Mouse (Mus musculus): ENCODE results near the gene Ckb. TPM values are rescaled to one million over a fixed set of nuclear protein-coding genes. Genes with fewer than 3 reads are reported as not detected.

Ckb gene
- total and polyA plus RNA-seq, 3 experiments = 0.11 TPM; not detected in 2

DNA sequence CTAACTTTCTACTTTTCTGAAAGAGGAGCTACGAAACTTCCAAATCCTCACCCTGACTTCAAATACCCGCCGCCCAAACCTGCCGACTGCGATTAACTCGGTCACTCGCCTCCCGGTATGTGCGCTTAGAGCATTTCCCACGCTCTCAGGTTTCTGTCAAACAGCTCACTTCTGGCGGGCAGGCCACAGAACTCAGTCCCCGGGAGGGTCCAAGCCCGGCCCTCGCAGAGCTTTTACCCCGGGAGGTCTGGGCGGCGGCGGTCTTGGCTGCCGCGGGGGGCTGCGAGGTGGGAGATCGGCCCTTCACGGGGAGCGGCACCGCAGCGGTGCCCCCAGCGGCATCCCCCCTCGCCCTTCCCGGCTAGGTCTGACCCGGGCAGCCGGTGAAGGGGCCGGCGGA, 40.3 kb upstream of the Ckb start:
- no peak for ATAC-seq (ENCODE audit: extremely low read depth, insufficient number of reproducible peaks, low FRiP score, poor library complexity, severe bottlenecking)
- DNase-seq (ENCODE audit: low spot score) = peak; percentile 68

GRCm38 (mm10) chr12:111710091-111710490, 38.0 kb upstream of the Ckb start:
- ATAC-seq (ENCODE audit: extremely low read depth, insufficient number of reproducible peaks, low FRiP score, poor library complexity, severe bottlenecking) (no peak), DNase-seq (ENCODE audit: low spot score) (no peak)
- H3K36me3 ChIP-seq (replicated peaks) = peaks cover 73% of the 10 kb centered on the region
- TF ChIP-seq POLR2AphosphoS5 (IDR thresholded peaks at IDR 0.05; ENCODE audit: insufficient replicate concordance, low read depth, low read length) (no peak), TAL1 (conservative IDR thresholded peaks at IDR 0.05; ENCODE audit: low read depth, low read length) (no peak), GATA1 (IDR thresholded peaks at IDR 0.05; ENCODE audit: borderline replicate concordance, low read length) (no peak), GATA2 (IDR thresholded peaks at IDR 0.05; ENCODE audit: borderline replicate concordance, low read depth, low read length) (no peak), CTCF (IDR thresholded peaks at IDR 0.05; ENCODE audit: low read depth, low read length) (no peak)
- H3K4me3 ChIP-seq (ENCODE audit: low read depth, low read length) = no peak overlapping the region
- H3K9me3 ChIP-seq (replicated peaks) = no peaks in the 10 kb centered on the region
- peaks cover 2% of the 10 kb centered on the region; the same call in 1 of the 2 replicates for H3K27me3 ChIP-seq (ENCODE audit: insufficient read depth, low read length)
- H3K4me1 ChIP-seq (ENCODE audit: insufficient read depth, low read depth, low read length) = peaks cover 41% of the 10 kb centered on the region

More for the DNA sequence above, 40.3 kb upstream of the Ckb start:
- no peaks in the 10 kb centered on the region for H3K27me3 ChIP-seq (ENCODE audit: insufficient read depth, low read length)
- peaks cover 64% of the 10 kb centered on the region for H3K36me3 ChIP-seq (replicated peaks)
- peak overlapping the region; percentile 85 for H3K4me3 ChIP-seq (ENCODE audit: low read depth, low read length)
- H3K9me3 ChIP-seq (replicated peaks) = 0 out of 2 replicates have a peak, but pooled peaks cover 3% of the 10 kb centered on the region
- TF ChIP-seq GATA1 (IDR thresholded peaks at IDR 0.05; ENCODE audit: borderline replicate concordance, low read length) = no peak
- no peak for TF ChIP-seq CTCF (IDR thresholded peaks at IDR 0.05; ENCODE audit: low read depth, low read length)
- no peak for TF ChIP-seq POLR2AphosphoS5 (IDR thresholded peaks at IDR 0.05; ENCODE audit: insufficient replicate concordance, low read depth, low read length)
- TF ChIP-seq GATA2 (IDR thresholded peaks at IDR 0.05; ENCODE audit: borderline replicate concordance, low read depth, low read length) = no peak
- no peak for TF ChIP-seq TAL1 (conservative IDR thresholded peaks at IDR 0.05; ENCODE audit: low read depth, low read length)
- peaks cover 47% of the 10 kb centered on the region for H3K4me1 ChIP-seq (ENCODE audit: insufficient read depth, low read depth, low read length)

- Histone ChIP-seq H3K9me3 (replicated peaks) (no peaks in the 10 kb centered on the region), H3K27me3 (ENCODE audit: insufficient read depth, low read length) (peaks cover 17% of the 10 kb centered on the region), H3K4me3 (ENCODE audit: low read depth, low read length) (no peak overlapping the region), H3K4me1 (ENCODE audit: insufficient read depth, low read depth, low read length) (peaks cover 28% of the 10 kb centered on the region), H3K36me3 (replicated peaks) (peaks cover 67% of the 10 kb centered on the region)
- no peak for ATAC-seq (ENCODE audit: extremely low read depth, insufficient number of reproducible peaks, low FRiP score, poor library complexity, severe bottlenecking)
- TF ChIP-seq GATA2 (IDR thresholded peaks at IDR 0.05; ENCODE audit: borderline replicate concordance, low read depth, low read length) = no peak
- TF ChIP-seq TAL1 (conservative IDR thresholded peaks at IDR 0.05; ENCODE audit: low read depth, low read length) = no peak
- TF ChIP-seq POLR2AphosphoS5 (IDR thresholded peaks at IDR 0.05; ENCODE audit: insufficient replicate concordance, low read depth, low read length) = no peak
- no peak for TF ChIP-seq GATA1 (IDR thresholded peaks at IDR 0.05; ENCODE audit: borderline replicate concordance, low read length)
- TF ChIP-seq CTCF (IDR thresholded peaks at IDR 0.05; ENCODE audit: low read depth, low read length) = no peak
- no peak for DNase-seq (ENCODE audit: low spot score)
These were observed 36.0 kb upstream of the Ckb start for GRCm38 (mm10) chr12:111708181-111708580.

DNA sequence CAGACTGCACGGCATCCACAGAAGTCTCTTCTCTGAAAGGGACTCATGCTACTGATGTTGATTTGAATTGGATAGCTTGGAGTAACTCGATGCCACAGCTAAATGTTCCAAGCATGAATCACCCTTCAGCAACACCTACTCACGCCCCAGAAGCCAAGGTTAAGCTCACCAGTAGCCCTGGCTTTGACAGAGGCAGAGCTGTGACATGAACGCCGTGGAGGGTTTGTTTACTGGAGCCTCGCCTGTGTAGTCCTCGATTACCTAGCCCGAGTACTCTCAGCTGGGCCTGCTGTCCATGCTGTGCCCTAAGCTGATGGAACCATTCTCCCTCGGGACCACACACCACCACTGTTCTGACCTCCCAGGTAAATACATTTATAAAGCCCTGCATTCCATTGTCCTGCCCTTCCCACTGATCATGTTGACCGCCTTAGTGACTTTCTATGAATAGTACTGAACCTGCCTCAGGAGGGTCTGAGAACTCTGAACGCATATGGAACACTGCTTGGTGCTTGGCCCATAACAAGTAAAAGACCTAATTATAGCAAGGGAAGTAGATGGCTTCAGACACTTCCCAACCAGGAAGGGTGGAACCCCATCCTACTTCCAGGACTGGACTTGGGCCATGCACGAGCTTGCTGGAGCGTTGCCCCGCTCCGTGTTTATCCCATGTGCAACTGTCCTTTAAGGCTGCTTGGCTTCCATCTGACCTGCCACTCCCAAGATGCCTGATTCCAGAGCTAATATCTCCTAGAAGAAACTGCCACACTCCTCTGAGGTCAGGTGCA, 33.2 kb upstream of the Ckb start:
- DNase-seq (ENCODE audit: low spot score) (no peak), ATAC-seq (ENCODE audit: extremely low read depth, insufficient number of reproducible peaks, low FRiP score, poor library complexity, severe bottlenecking) (no peak)
- Histone ChIP-seq H3K36me3 (replicated peaks) (peaks cover 52% of the 10 kb centered on the region), H3K27me3 (ENCODE audit: insufficient read depth, low read length) (peaks cover 30% of the 10 kb centered on the region), H3K4me1 (ENCODE audit: insufficient read depth, low read depth, low read length) (peaks cover 10% of the 10 kb centered on the region), H3K4me3 (ENCODE audit: low read depth, low read length) (no peak overlapping the region), H3K9me3 (replicated peaks) (no peaks in the 10 kb centered on the region)
- TF ChIP-seq POLR2AphosphoS5 (IDR thresholded peaks at IDR 0.05; ENCODE audit: insufficient replicate concordance, low read depth, low read length) (no peak), CTCF (IDR thresholded peaks at IDR 0.05; ENCODE audit: low read depth, low read length) (no peak; the same call in 1 of the 2 replicates), GATA2 (IDR thresholded peaks at IDR 0.05; ENCODE audit: borderline replicate concordance, low read depth, low read length) (no peak), TAL1 (conservative IDR thresholded peaks at IDR 0.05; ENCODE audit: low read depth, low read length) (no peak), GATA1 (IDR thresholded peaks at IDR 0.05; ENCODE audit: borderline replicate concordance, low read length) (no peak)

DNA sequence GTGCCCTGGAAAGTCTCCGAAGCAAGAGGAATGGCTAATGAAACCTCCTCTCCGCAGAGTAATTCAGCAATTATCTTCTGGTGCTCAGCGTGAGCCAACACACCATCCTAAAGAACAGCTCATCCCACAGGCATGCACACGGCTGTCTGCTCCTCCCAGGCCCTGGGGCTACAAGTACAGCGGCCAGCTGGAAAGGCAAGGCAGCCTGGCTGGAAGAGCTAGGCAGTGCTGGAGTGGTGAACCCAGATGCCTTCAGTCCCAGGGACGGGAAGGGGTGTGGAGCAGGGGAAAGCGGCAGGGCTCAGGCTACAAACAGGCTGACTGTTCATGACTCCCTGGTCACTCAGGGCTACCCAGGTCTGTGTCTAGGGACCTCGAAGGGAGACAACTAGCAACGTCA, 32.5 kb upstream of the Ckb start:
- H3K36me3 ChIP-seq (replicated peaks) = peaks cover 44% of the 10 kb centered on the region
- no peak for DNase-seq (ENCODE audit: low spot score)
- no peak overlapping the region for H3K4me3 ChIP-seq (ENCODE audit: low read depth, low read length)
- ATAC-seq (ENCODE audit: extremely low read depth, insufficient number of reproducible peaks, low FRiP score, poor library complexity, severe bottlenecking) = no peak
- no peak for TF ChIP-seq GATA1 (IDR thresholded peaks at IDR 0.05; ENCODE audit: borderline replicate concordance, low read length)
- 0 out of 2 replicates have a peak, but pooled peaks cover 5% of the 10 kb centered on the region for H3K4me1 ChIP-seq (ENCODE audit: insufficient read depth, low read depth, low read length)
- no peaks in the 10 kb centered on the region for H3K9me3 ChIP-seq (replicated peaks)
- peaks cover 38% of the 10 kb centered on the region for H3K27me3 ChIP-seq (ENCODE audit: insufficient read depth, low read length)

GRCm38 (mm10) chr12:111703301-111703700, 31.2 kb upstream of the Ckb start:
- Histone ChIP-seq H3K36me3 (replicated peaks) (peaks cover 31% of the 10 kb centered on the region), H3K9me3 (replicated peaks) (no peaks in the 10 kb centered on the region), H3K4me1 (ENCODE audit: insufficient read depth, low read depth, low read length) (0 out of 2 replicates have a peak, but pooled peaks cover 5% of the 10 kb centered on the region), H3K4me3 (ENCODE audit: low read depth, low read length) (no peak overlapping the region), H3K27me3 (ENCODE audit: insufficient read depth, low read length) (peaks cover 49% of the 10 kb centered on the region)
- no peak for DNase-seq (ENCODE audit: low spot score)
- ATAC-seq (ENCODE audit: extremely low read depth, insufficient number of reproducible peaks, low FRiP score, poor library complexity, severe bottlenecking) = no peak
- TF ChIP-seq CTCF (IDR thresholded peaks at IDR 0.05; ENCODE audit: low read depth, low read length) (no peak), GATA2 (IDR thresholded peaks at IDR 0.05; ENCODE audit: borderline replicate concordance, low read depth, low read length) (no peak), POLR2AphosphoS5 (IDR thresholded peaks at IDR 0.05; ENCODE audit: insufficient replicate concordance, low read depth, low read length) (no peak), GATA1 (IDR thresholded peaks at IDR 0.05; ENCODE audit: borderline replicate concordance, low read length) (no peak), TAL1 (conservative IDR thresholded peaks at IDR 0.05; ENCODE audit: low read depth, low read length) (no peak)
